Mouse (Mus musculus): Measurements from ENCODE around the gene Ubtf.
"Not testable (repeated sequence)": the region's sequence is repeated elsewhere in the genome, so short reads cannot be mapped to it uniquely, and the experiment has no call there.

The Ubtf gene

GRCm38 (mm10) chr11:102295598-102296471 is 23.7 kb downstream of the Ubtf start:
- DNase-seq (ENCODE audit: low spot score in 2 of 2) = peak; percentile 57 to 81

DNA sequence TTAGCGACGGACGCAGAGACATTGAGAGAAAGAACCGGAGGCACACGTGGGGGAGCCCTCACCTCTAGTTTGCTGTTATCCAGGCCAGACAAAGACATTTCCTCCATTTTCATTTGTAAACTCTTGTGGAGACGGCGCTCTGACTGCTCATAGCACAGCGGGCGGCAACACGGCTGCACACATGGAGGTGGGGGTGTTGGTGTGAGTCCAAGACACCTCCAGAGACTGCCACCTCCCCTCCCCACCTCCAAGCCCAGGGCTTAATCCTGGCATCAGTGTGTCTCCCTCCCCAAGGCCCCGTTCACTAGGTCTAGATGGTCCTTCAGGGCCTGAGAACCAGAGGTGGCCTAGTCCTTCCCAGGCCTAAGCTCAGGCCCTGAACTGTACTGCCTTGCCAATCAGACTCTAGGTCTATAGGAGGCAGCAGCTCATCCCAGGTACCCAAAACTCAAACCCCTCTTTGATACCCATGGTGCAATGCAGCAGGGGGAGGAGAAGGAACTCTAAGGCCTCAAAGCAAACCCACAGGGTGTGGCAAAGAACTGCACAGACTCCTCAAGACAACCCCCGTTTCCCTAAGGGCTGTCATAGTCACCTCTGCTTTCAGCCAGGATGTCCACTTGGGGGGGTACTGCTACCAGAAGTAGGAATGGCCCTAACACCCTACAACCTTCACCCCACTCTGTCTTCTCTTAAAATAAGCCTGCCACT is 24.5 kb downstream of the Ubtf start:
- DNase-seq (ENCODE audit: low spot score in 2 of 2) = peak; percentile 60 to 78

GRCm38 (mm10) chr11:102294416-102294815 is 25.1 kb downstream of the Ubtf start:
- DNase-seq (ENCODE audit: low spot score in 2 of 2) = peak in 1 of 2 experiments; percentile 13

DNA sequence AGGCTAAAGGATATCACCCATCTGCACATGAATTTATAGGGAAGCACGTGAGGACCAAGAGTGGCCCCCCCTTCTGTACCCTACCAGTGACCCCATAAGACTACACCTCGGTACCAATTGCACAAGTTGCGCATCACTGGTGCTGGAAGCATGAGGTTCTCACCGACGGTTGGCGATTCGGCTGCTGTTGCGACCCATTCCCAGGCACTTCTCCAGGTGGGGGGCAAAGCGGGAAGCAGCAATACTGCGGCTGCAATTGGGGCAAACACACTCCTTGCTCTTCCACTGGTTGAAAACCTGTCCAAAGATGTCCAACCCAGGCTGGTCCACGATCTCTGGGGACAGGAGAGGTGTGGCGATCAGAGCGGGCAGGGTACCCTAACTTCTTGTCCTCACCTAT is 25.6 kb downstream of the Ubtf start:
- DNase-seq (ENCODE audit: low spot score in 2 of 2) = peak; percentile 11 to 62

GRCm38 (mm10) chr11:102291051-102291535 is 28.4 kb downstream of the Ubtf start:
- DNase-seq (ENCODE audit: low spot score in 2 of 2) = peak; percentile 14 to 63

GRCm38 (mm10) chr11:102290141-102290540 is 29.4 kb downstream of the Ubtf start:
- DNase-seq (ENCODE audit: low spot score in 2 of 2) = no peak

DNA sequence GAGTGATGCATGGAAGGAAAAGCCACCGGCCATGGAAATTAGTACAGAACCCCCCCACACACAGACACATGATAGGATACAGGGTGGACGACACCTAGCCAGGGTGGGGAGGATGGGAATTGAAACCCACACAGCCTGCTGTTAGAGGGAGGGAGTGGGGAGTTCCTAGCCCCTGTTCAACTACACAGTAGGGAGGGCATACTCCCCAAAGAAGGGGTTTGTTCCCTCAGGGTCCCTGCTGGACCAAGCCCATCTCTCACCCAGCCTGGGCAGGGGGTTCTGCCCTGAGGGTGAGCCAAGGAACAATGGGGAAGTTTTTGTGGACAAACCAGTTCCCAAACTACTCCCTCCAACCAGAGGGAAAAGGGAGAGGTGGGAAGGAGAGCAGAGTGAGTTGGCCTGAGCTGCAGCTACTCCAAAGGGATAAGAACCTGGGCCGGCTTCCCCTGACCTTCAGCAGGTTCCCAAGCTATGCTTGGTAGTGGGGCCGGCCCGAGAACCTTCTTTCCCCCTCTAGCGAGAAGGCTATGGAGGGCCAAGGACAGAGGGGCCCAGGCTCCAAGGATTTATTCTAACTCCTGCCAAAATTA is 29.9 kb downstream of the Ubtf start:
- peak in 1 of 2 experiments; percentile 11 for DNase-seq (ENCODE audit: low spot score in 2 of 2)

DNA sequence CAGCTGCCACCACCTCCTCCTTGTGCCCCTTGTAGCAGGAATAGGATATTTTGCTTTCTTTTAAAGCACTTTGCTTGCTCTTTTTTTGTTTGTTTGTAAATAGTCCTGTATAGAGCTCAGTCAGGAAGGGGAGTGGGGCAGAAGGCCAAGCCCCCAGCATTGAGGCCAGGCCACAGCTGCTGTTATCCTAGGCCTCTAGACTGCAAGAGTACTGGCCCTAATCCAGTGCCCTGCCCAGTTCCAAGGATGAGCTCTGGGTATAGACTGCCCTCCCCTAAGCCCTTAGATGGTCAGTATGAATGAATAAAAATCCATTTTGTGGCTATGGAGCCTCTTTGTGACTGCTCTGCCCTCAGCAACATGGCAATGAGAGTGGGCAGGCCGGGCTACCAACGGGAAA is 30.6 kb downstream of the Ubtf start:
- DNase-seq (ENCODE audit: low spot score in 2 of 2) = peak in 1 of 2 experiments; percentile 13

- DNase-seq (ENCODE audit: low spot score in 2 of 2) = peak in 1 of 2 experiments; percentile 13
Measured at GRCm38 (mm10) chr11:102288027-102288804, 31.3 kb downstream of the Ubtf start.

DNA sequence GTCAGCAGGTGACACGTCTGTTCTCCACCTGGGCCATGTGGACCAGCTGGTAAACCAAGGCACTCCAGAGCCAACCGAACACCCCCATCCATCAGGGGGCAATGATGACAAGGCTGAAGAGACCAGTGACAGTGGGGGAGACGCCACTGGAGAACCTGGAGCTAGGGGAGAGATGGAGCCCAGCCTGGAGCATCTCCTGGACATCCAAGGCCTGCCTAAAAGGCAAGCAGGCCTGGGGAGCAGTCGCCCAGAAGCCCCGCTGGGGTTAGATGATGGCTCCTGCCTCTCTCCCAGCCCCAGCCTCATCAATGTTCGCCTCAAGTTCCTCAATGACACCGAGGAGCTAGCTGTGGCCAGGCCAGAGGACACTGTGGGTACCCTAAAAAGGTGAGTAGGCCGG is 32.1 kb downstream of the Ubtf start:
- peak in 1 of 2 experiments; percentile 11 for DNase-seq (ENCODE audit: low spot score in 2 of 2)

- peak in 1 of 2 experiments; percentile 88 for DNase-seq (ENCODE audit: low spot score in 2 of 2)
Measured at GRCm38 (mm10) chr11:102285095-102285834, 34.3 kb downstream of the Ubtf start.

DNA sequence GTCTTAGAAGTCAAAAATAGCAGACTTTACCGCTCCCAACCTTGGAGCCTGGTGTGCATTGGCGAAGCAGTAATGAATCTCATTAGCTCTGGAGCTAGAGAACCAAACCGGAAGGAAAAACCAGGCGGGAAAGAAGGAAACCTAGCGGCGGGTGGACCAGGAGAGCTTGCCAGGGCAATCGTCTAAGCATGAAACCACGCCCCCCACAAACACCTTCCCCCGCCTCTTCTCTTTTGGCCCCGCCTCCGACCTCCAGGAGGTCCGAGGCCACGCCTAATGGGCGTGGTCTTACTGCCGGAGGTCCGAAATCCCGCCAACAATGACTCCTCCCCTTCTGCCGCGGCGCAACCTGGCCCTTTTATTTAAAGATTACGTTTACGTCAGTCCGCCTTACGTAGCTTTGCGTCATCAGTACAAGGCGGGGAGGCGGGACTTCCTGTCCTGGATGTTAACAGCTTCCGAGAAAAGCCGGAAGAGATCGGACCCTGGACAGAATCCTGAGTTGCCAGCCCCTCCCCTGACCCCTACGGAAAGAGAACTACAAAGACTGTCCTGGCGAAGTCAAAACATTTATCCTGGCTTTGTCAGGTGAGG is 34.9 kb downstream of the Ubtf start, which contains the start of gene Tmub2:
Gene Tmub2 (plus strand): TSS at position 431 of the 594 bp plus-strand sequence.
- DNase-seq (ENCODE audit: low spot score in 2 of 2) = peak; percentile 96 to 97

DNA sequence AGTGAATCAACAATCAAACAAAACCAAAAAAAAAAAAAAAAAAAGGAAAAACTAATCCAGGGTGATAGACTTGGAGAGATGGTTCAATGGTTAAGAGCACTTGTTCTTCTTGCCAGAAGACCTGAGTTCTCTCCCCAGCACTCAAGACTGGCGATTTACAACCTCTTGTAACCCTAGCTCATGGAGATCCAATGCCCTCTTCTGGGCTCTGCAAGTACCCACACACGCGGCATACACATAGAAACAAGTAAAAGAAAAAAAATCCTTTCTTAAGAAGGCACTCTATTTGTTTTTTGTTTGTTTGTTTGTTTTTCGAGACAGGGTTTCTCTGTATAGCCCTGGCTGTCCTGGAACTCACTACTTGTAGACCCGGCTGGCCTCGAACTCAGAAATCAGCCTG is 35.6 kb downstream of the Ubtf start:
- DNase-seq (ENCODE audit: low spot score in 2 of 2) = peak in 1 of 2 experiments; percentile 13

- not testable (repeated sequence) for DNase-seq (ENCODE audit: low spot score in 2 of 2)
Measured at GRCm38 (mm10) chr11:102280267-102280666, 39.3 kb downstream of the Ubtf start.

DNA sequence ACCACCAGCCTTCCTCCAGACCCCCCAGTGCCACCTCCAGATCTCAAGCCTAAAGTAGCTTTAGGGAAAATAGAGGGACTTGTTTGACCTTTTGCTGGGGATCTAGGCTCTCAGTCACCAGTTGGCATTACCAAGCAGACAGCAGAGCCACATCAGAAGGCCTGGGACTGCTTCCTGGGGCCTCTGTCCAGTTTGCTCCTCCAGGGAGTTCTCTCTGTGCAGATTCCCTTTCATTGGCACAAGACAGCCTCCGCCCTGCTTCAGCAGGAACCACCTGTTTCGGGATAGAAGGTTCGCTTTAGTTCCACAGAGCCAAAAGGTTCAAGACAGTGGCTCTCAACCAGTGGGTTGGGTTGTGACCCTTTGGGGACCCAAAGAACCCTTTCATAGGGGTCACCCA is 39.9 kb downstream of the Ubtf start:
- no peak for DNase-seq (ENCODE audit: low spot score in 2 of 2)

GRCm38 (mm10) chr11:102277754-102278153 is 41.8 kb downstream of the Ubtf start:
- DNase-seq (ENCODE audit: low spot score in 2 of 2) = no peak

DNA sequence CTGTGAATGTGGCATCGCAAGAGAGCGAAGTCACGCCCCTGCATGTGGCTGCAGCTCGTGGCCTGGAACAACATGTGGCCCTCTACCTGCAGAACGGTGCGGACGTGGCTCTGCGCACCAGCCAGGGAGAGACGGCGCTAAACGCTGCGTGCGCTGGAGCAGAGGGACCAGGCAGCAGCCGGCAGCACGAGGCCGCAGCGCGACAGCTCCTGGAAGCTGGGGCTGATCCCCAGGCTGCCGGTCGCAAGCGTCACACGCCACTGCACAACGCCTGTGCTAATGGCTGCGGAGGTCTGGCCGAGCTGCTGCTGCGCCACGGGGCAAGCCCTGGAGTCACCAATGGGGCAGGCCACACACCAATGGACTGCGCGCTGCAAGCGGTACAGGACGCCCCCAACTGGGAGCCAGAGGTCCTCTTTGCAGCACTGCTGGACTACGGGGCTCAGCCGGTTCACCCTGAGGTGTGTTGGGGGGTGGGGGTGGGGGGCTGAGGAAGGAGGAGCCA is 43.1 kb downstream of the Ubtf start:
- peak in 1 of 2 experiments; percentile 20 for DNase-seq (ENCODE audit: low spot score in 2 of 2)

GRCm38 (mm10) chr11:102268520-102269244 is 50.9 kb downstream of the Ubtf start, which contains the start of gene Asb16:
Gene Asb16, plus strand, starts transcription at chr11:102268743.
- no peak for DNase-seq (ENCODE audit: low spot score in 2 of 2)

DNA sequence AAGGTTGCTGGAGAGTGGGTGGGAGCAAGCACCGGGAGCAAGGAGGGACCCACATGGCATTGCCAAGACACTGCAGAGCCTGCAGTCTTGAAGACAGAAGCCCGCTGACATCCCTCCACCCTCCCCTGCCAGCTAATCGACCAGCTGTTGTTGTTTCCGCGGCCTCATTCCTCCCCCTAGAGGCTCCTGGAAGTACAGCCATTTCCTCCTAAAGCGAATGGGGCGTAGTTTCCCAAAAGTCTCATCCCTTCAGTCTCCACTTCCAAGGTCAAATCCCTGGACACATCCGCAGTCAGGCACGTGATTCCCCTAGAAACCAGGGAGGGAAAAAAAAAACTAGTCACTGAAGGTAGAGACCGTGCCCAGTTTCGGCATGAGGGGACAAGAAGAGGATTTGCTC is 52.1 kb downstream of the Ubtf start:
- peak in 1 of 2 experiments; percentile 54 for DNase-seq (ENCODE audit: low spot score in 2 of 2)

Data from spleen, postnatal 4 days (tissue).